Mouse (Mus musculus): ENCODE measurements around the gene Tfam. TPM values are rescaled to one million over a fixed set of nuclear protein-coding genes. Genes with fewer than 3 reads are reported as not detected.
A peak's percentile ranks its signal among the peaks of the same experiment; 100 is the strongest.

The Tfam gene
- polyA plus RNA-seq, 1 experiment from 2014 or later, result 79.0 TPM

- Histone ChIP-seq H3K9ac (no peak overlapping the region), H3K4me2 (replicated peaks) (peak overlapping the region; percentile 45), H3K36me3 (peaks cover 16% of the 10 kb centered on the region), H3K4me3 (no peak overlapping the region), H3K27me3 (peaks cover 4% of the 10 kb centered on the region; the same call in 1 of the 2 replicates), H3K9me3 (peaks cover 7% of the 10 kb centered on the region; the same call in 1 of the 2 replicates), H3K4me1 (no peaks in the 10 kb centered on the region), H3K27ac (no peak overlapping the region)
- ATAC-seq (ENCODE audit: low FRiP score, low read depth), result peak; percentile 83
- 13% methylated on average over 8 of the region's 8 CpGs for WGBS
Observed at GRCm38 (mm10) chr10:71218228-71218892, 19.7 kb downstream of the Tfam start.

GRCm38 (mm10) chr10:71215996-71216395, 22.1 kb downstream of the Tfam start:
- no peak for ATAC-seq (ENCODE audit: low FRiP score, low read depth)
- no peak overlapping the region for H3K27ac ChIP-seq
- H3K9ac ChIP-seq, result no peak overlapping the region
- no peaks in the 10 kb centered on the region for H3K9me3 ChIP-seq
- H3K4me3 ChIP-seq, result no peak overlapping the region
- H3K27me3 ChIP-seq, result peaks cover 4% of the 10 kb centered on the region; the same call in 1 of the 2 replicates
- no peaks in the 10 kb centered on the region for H3K4me1 ChIP-seq
- no peak overlapping the region for H3K4me2 ChIP-seq (replicated peaks)
- WGBS, result 82% methylated on average over 9 of the region's 9 CpGs
- no peaks in the 10 kb centered on the region for H3K36me3 ChIP-seq

- Histone ChIP-seq H3K27ac (no peak overlapping the region), H3K27me3 (no peaks in the 10 kb centered on the region), H3K4me2 (replicated peaks) (no peak overlapping the region), H3K4me1 (peaks cover 8% of the 10 kb centered on the region), H3K9me3 (no peaks in the 10 kb centered on the region), H3K9ac (no peak overlapping the region), H3K4me3 (no peak overlapping the region), H3K36me3 (no peaks in the 10 kb centered on the region)
- ATAC-seq (ENCODE audit: low FRiP score, low read depth), result no peak
- 98% methylated on average over 2 of the region's 2 CpGs for WGBS
Observed at GRCm38 (mm10) chr10:71201512-71201911, 36.6 kb downstream of the Tfam start.

DNA sequence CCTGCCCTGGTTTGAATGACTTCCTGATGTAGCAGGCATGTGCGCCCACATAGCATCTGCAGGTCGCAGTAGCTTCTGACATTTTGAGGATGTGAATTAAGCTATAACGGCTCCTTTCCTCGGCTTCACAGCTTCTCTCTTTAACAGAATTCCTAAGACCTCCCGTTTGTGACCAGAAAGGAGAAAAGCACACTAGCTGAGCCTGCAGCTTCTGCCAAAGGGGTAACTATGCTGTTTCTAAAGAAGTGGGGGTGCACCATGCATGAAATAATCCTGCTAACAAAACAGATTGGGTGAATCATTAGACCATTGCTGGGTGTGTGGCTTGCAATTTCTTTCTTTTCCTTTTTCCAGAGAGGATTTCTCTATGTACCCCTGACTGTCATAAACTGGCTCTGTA, 37.1 kb downstream of the Tfam start:
- H3K27me3 ChIP-seq, result no peaks in the 10 kb centered on the region
- ATAC-seq (ENCODE audit: low FRiP score, low read depth), result no peak
- no peak overlapping the region for H3K9ac ChIP-seq
- 53% methylated on average over 5 of the region's 5 CpGs for WGBS
- H3K36me3 ChIP-seq, result no peaks in the 10 kb centered on the region
- no peak overlapping the region for H3K4me2 ChIP-seq (replicated peaks)
- peaks cover 8% of the 10 kb centered on the region for H3K4me1 ChIP-seq
- H3K4me3 ChIP-seq, result no peak overlapping the region
- H3K9me3 ChIP-seq, result no peaks in the 10 kb centered on the region
- H3K27ac ChIP-seq, result no peak overlapping the region

DNA sequence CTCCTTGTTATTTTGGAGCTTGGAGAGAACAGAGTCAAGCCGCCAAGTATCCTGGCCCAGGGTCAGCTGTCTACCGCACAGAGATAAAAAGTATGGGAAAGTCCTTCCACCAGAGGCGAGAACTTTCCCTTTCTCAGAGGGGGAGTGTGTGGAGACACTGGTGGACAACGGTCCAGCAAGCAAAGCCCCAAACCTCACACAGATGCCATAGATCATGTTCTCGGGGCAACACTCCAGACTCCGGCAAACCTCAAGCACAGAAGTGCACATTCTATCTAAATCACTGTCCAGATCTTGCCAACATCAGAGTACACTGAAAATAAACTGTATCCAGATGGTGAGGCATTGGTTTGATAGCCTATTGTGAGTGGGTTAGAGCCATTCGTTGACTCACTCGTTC, 39.4 kb downstream of the Tfam start:
- ATAC-seq (ENCODE audit: low FRiP score, low read depth), result no peak
- Histone ChIP-seq H3K9ac (no peak overlapping the region), H3K4me2 (replicated peaks) (no peak overlapping the region), H3K36me3 (no peaks in the 10 kb centered on the region), H3K9me3 (no peaks in the 10 kb centered on the region), H3K27me3 (no peaks in the 10 kb centered on the region), H3K4me3 (no peak overlapping the region), H3K4me1 (peaks cover 23% of the 10 kb centered on the region), H3K27ac (no peak overlapping the region)
- WGBS, result 86% methylated on average over 8 of the region's 8 CpGs

- no peak overlapping the region for H3K9ac ChIP-seq
- H3K4me2 ChIP-seq (replicated peaks), result no peak overlapping the region
- WGBS, result 67% methylated on average over 14 of the region's 14 CpGs
- no peaks in the 10 kb centered on the region for H3K36me3 ChIP-seq
- no peak for ATAC-seq (ENCODE audit: low FRiP score, low read depth)
- no peak overlapping the region for H3K4me3 ChIP-seq
- H3K27ac ChIP-seq, result no peak overlapping the region
- no peaks in the 10 kb centered on the region for H3K27me3 ChIP-seq
- peaks cover 23% of the 10 kb centered on the region for H3K4me1 ChIP-seq
- no peaks in the 10 kb centered on the region for H3K9me3 ChIP-seq
Observed at GRCm38 (mm10) chr10:71197036-71197785, 40.9 kb downstream of the Tfam start.

DNA sequence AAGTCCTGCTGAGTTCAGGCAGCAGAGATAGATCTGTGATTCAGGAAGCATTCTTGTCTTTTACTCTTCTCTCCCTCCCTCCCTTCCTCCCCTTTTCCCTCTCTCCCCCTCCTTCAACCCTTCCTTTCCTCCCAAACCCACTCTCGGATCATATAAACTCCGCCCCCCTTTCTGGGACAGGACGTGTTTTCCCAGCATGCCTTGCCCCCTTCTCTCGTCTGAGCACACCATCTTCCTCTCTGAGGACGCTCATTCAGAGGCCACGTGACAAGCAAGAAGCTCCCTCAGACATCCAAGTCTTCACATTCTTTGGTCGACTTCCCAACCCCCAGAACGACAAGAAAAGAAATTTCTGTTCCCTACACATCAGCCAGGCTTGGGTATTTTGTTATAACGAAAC, 42.6 kb downstream of the Tfam start:
- Histone ChIP-seq H3K27ac (no peak overlapping the region), H3K36me3 (no peaks in the 10 kb centered on the region), H3K4me1 (peaks cover 17% of the 10 kb centered on the region), H3K4me3 (no peak overlapping the region), H3K9ac (no peak overlapping the region), H3K9me3 (no peaks in the 10 kb centered on the region), H3K4me2 (replicated peaks) (no peak overlapping the region), H3K27me3 (no peaks in the 10 kb centered on the region)
- no peak for ATAC-seq (ENCODE audit: low FRiP score, low read depth)
- 58% methylated on average over 9 of the region's 9 CpGs for WGBS

- WGBS, result 72% methylated on average over 7 of the region's 7 CpGs
- Histone ChIP-seq H3K4me3 (no peak overlapping the region), H3K4me2 (replicated peaks) (no peak overlapping the region), H3K27ac (peak overlapping the region; percentile 52; the same call in 1 of the 2 replicates), H3K9ac (peak overlapping the region; percentile 13; the same call in 1 of the 2 replicates), H3K9me3 (no peaks in the 10 kb centered on the region), H3K36me3 (no peaks in the 10 kb centered on the region), H3K4me1 (peaks cover 15% of the 10 kb centered on the region; the same call in 1 of the 2 replicates), H3K27me3 (no peaks in the 10 kb centered on the region)
- peak; percentile 67 for ATAC-seq (ENCODE audit: low FRiP score, low read depth)
Observed at GRCm38 (mm10) chr10:71194713-71195112, 43.4 kb downstream of the Tfam start.

DNA sequence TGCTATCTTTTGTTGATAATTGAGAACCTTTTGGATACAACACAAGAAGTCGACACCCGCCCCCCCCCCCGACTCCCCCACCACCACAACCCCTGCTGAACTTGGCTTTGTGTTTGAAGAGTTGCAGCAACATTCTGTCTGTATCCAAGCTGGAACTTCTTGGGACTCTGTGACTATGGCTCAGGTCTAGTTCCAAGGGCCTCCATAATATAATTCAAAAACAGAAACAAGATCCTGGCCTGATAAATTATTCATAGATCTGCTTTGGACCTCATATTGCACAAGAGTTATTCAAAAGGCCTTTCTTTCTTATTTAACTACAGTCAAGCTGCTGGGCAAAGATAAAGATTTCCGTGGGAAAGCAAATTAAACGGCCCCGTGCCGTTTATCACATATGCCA, 44.8 kb downstream of the Tfam start:
- Histone ChIP-seq H3K4me3 (no peak overlapping the region), H3K9me3 (no peaks in the 10 kb centered on the region), H3K27ac (no peak overlapping the region), H3K9ac (no peak overlapping the region), H3K4me2 (replicated peaks) (no peak overlapping the region), H3K36me3 (no peaks in the 10 kb centered on the region), H3K27me3 (no peaks in the 10 kb centered on the region), H3K4me1 (peaks cover 15% of the 10 kb centered on the region; the same call in 1 of the 2 replicates)
- 73% methylated on average over 7 of the region's 7 CpGs for WGBS
- ATAC-seq (ENCODE audit: low FRiP score, low read depth), result no peak

DNA sequence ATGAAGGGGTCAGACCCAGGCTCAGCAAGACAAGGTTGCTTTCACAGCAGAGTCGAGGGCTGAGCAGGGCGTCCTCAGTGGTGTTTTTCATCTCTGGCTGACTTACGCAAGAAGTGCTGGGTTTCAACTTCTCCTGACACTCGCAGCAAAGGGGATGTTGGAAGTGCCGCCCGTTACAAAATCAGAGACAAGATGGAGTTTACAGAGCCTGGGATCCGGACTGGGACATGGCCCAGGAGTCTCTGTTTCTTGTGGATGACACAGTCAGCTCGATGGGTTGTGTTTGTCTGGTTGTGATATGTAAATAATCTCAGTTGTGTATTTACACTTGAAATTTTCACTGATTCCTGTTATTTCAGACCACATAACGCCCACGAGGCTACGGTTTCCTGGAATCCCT, 45.2 kb downstream of the Tfam start:
- H3K4me2 ChIP-seq (replicated peaks), result no peak overlapping the region
- H3K36me3 ChIP-seq, result no peaks in the 10 kb centered on the region
- no peak overlapping the region for H3K27ac ChIP-seq
- H3K9ac ChIP-seq, result no peak overlapping the region
- H3K4me3 ChIP-seq, result no peak overlapping the region
- WGBS, result 79% methylated on average over 11 of the region's 11 CpGs
- ATAC-seq (ENCODE audit: low FRiP score, low read depth), result no peak
- H3K9me3 ChIP-seq, result no peaks in the 10 kb centered on the region
- no peaks in the 10 kb centered on the region for H3K27me3 ChIP-seq
- peaks cover 15% of the 10 kb centered on the region; the same call in 1 of the 2 replicates for H3K4me1 ChIP-seq

DNA sequence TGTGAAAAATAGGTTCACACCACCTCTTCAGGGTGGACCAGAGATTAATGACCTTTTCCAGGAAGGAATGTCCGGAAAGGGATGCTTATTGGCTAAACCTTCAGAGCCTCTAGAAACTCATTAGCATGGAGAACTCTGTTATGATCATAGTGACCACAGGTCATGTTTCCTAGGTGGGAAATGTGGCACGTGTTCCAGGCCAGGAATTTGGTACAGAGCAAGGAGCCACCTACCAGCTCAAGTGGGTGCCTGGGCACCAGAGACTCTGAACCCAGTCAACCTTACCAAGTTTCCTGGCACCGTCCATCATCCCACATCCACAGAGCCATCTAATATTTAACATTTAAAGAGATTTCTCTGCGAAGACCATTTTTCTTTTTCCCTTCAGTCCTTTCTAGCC, 49.4 kb downstream of the Tfam start:
- no peak overlapping the region for H3K4me3 ChIP-seq
- WGBS, result 78% methylated on average over 4 of the region's 4 CpGs

GRCm38 (mm10) chr10:71185059-71185458, 53.0 kb downstream of the Tfam start:
- peaks cover 21% of the 10 kb centered on the region for H3K4me1 ChIP-seq
- WGBS, result 77% methylated on average over 7 of the region's 7 CpGs

More for the DNA sequence above, 49.4 kb downstream of the Tfam start:
- no peak for ATAC-seq (ENCODE audit: low FRiP score, low read depth)
- Histone ChIP-seq H3K4me2 (replicated peaks) (no peak overlapping the region), H3K27me3 (no peaks in the 10 kb centered on the region), H3K27ac (no peak overlapping the region), H3K9me3 (no peaks in the 10 kb centered on the region), H3K4me1 (peaks cover 17% of the 10 kb centered on the region), H3K36me3 (no peaks in the 10 kb centered on the region), H3K9ac (no peak overlapping the region)

More at GRCm38 (mm10) chr10:71185059-71185458, 53.0 kb downstream of the Tfam start:
- H3K9ac ChIP-seq, result no peak overlapping the region
- no peak overlapping the region for H3K4me2 ChIP-seq (replicated peaks)
- H3K36me3 ChIP-seq, result no peaks in the 10 kb centered on the region
- no peak overlapping the region for H3K27ac ChIP-seq
- no peaks in the 10 kb centered on the region for H3K27me3 ChIP-seq
- peaks cover 5% of the 10 kb centered on the region; the same call in 1 of the 2 replicates for H3K9me3 ChIP-seq
- no peak overlapping the region for H3K4me3 ChIP-seq
- ATAC-seq (ENCODE audit: low FRiP score, low read depth), result no peak
